Mouse (Mus musculus) thymus, adult 2 months (tissue): Measurements from ENCODE around the gene Apbb2. TPM values are rescaled to one million over a fixed set of nuclear protein-coding genes. Genes with fewer than 3 reads are reported as not detected.

Source experiments
- DNase-seq: peaks from one replicate; pipeline ENCODE4 v3.0.0; 2021
- H3K27ac ChIP-seq: fragments of 200-500 bp; 2 replicates; pipeline ENCODE4 v1.5.1; 2012; ENCODE audit warnings: low read length, control low read depth; ENCODE audit not compliant: control insufficient read depth, insufficient read depth
- H3K27me3 ChIP-seq: fragments of 200-500 bp; 2 replicates; pipeline ENCODE4 v1.6.1; 2012; ENCODE audit warnings: mild to moderate bottlenecking, low read length, moderate library complexity, mixed read lengths; ENCODE audit not compliant: control insufficient read depth, insufficient read depth
- H3K36me3 ChIP-seq: fragments of 200-500 bp; 2 replicates; pipeline ENCODE4 v1.6.1; 2012; ENCODE audit warnings: mild to moderate bottlenecking, low read length, moderate library complexity; ENCODE audit not compliant: control insufficient read depth, insufficient read depth
- H3K4me1 ChIP-seq: fragments of 200-500 bp; replicated peaks from 2 replicates; pipeline ENCODE4 v1.6.1; 2012; ENCODE audit warnings: low read length; ENCODE audit not compliant: control insufficient read depth, insufficient read depth
- H3K4me3 ChIP-seq: fragments of 200-500 bp; 2 replicates; pipeline ENCODE4 v1.5.1; 2012; ENCODE audit warnings: mild to moderate bottlenecking, low read length, control low read depth, moderate library complexity; ENCODE audit not compliant: control insufficient read depth, insufficient read depth
- CTCF ChIP-seq: fragments of 200-500 bp; IDR thresholded peaks from 2 replicates; pipeline ENCODE4 v1.5.1; 2012; ENCODE audit warnings: mild to moderate bottlenecking, control low read depth, low read length, moderate library complexity, borderline replicate concordance; ENCODE audit not compliant: control insufficient read depth, poor library complexity, insufficient read depth; ENCODE audit errors: extremely low read depth
- POLR2A ChIP-seq: fragments of 200-500 bp; IDR thresholded peaks from 2 replicates; pipeline ENCODE4 v1.6.1; 2012; ENCODE audit warnings: mild to moderate bottlenecking, low read length, control low read depth, moderate library complexity; ENCODE audit not compliant: control insufficient read depth, poor library complexity, insufficient read depth; ENCODE audit errors: extremely low read depth
- WGBS: fragments of 180-500 bp; shearing (Covaris S2); methylation state at CpG from one replicate; pipeline ENCODE4 v1.1.7; 2018; 5-methylcytosine and 5-hydroxymethylcytosine counted together
- polyA plus RNA-seq: library from polyadenylated mRNA; depleted of rRNA; stranded (reverse); fragments of >200 nt; gene quantifications from 2 replicates; pipeline ENCODE4 v1.2.3, GENCODE M21; 2012

Gene Apbb2
- polyA plus RNA-seq, 1 experiment, result 2.6 TPM

DNA sequence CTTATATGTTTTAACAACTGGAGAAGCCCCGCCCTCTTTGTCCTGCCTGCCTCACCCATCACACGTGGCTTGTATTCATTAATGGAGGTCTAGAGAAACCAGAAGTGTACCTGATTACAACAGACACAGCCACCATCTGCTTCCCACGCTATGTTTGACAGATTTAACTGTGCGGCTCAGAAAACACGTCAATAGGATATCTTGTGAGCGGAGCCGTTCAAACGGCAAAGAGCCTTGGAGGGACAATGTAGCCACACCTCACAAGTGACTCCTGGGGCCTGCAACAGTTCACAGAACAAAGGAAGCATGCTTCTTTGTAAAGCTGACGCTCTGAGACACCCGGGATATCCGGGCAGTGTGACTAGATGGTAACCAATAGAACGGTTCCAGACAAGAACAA, 145.0 kb downstream of the Apbb2 start:
- H3K27ac ChIP-seq, result no peak overlapping the region
- no peaks in the 10 kb centered on the region for H3K27me3 ChIP-seq
- no peak for DNase-seq
- H3K4me1 ChIP-seq, result no peaks in the 10 kb centered on the region
- H3K36me3 ChIP-seq, result no peaks in the 10 kb centered on the region
- 84% methylated on average over 12 of the region's 12 CpGs for WGBS
- TF ChIP-seq POLR2A (no peak), CTCF (no peak)
- H3K4me3 ChIP-seq, result no peak overlapping the region

DNA sequence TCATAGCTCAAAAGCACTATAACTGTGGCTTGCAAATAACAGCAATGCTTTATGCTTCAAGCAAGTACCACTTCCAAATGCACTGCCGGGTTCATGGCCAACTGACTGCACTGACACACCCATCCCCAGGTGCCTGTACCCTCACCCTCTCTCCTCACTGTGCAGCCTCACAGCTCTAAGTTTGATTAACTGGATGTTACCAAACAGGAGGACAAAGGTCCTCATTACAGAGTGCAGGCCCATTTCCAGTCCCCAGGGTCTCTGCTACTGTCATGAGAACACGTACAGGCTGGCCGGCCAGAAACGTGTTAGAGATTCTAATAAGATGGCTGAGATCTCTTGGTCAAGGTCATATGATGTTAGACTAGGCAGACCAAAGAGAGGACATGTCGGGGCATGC, 147.7 kb downstream of the Apbb2 start:
- Histone ChIP-seq H3K4me3 (no peak overlapping the region), H3K27ac (no peak overlapping the region), H3K27me3 (no peaks in the 10 kb centered on the region), H3K4me1 (no peaks in the 10 kb centered on the region), H3K36me3 (no peaks in the 10 kb centered on the region)
- WGBS, result 95% methylated on average over 5 of the region's 5 CpGs
- no peak for TF ChIP-seq POLR2A
- TF ChIP-seq CTCF, result no peak
- no peak for DNase-seq

DNA sequence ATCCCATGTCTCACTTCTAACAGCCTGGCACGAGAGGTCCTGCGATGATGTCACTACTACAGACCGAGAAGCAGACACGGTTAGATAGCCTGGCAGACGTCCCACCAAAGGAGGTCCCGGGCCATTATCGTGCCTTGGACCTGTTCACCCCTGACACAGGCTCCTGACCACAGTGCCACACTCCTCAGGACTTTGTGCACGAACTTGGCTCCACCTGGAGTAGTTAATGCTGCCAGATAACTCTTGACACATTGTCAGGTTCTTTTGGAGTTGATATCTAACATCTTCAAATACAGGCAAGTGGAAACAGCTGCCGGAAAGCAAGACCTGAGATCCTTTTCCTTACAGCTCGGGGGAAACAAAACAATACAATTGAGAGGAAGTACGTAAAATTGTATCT, 148.9 kb downstream of the Apbb2 start:
- H3K36me3 ChIP-seq, result no peaks in the 10 kb centered on the region
- TF ChIP-seq POLR2A, result no peak
- DNase-seq, result no peak
- no peaks in the 10 kb centered on the region for H3K4me1 ChIP-seq
- 70% methylated on average over 11 of the region's 11 CpGs for WGBS
- no peaks in the 10 kb centered on the region for H3K27me3 ChIP-seq
- no peak overlapping the region for H3K27ac ChIP-seq
- no peak overlapping the region for H3K4me3 ChIP-seq

DNA sequence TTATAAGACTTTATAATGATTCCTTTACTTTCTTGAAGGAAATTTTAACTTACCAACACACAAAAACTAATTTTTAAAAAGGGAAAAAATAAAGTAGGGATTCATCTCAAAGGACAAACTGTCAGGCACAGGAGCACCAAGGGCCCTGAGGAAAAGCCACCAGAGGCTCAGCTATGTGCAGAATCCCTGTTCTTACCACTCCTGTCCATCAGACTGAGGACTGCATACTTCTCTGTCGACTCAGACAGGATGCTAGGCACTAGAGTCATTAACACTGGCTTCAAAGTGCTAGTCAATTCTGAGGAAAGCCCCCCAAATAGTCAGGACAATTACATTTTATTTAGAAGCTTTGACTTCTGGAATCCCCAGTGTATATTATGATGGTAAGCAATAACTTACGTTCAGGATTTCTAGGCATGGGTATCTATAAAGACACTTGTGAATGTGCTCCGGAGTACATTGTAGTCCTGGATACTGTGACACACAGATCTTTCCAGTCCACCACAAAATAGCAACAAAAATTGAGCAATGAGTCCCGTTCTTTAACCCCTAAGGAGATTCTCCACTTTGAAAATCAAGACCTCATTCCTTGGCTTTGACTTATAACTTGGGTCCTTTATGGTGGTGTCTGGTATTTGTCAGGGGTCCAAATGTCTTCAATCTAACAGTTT, 150.1 kb downstream of the Apbb2 start:
- Histone ChIP-seq H3K27me3 (no peaks in the 10 kb centered on the region), H3K4me3 (no peak overlapping the region), H3K36me3 (no peaks in the 10 kb centered on the region), H3K27ac (no peak overlapping the region), H3K4me1 (no peaks in the 10 kb centered on the region)
- DNase-seq, result no peak
- TF ChIP-seq CTCF (no peak), POLR2A (no peak)
- WGBS, result 82% methylated on average over 4 of the region's 4 CpGs

DNA sequence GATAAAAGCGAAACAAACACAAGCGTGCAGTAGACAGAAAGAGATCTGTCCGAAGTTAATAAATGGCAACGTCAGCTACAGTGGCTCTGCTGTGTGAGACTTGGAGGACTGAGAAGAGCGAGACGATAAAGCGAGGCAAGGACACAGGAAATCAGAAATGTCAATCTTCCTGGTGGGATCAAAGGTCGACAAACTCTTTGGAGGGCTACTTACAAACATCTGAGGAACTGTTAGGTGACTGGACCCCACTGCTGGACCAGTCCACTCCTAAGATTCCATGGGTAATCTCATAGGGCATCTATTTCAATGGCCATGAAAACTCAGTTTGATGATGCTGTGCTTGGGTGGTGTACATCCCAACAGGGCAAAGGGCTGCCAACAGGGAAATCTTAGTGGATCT, 155.9 kb downstream of the Apbb2 start:
- 91% methylated on average over 8 of the region's 8 CpGs for WGBS
- H3K27me3 ChIP-seq, result no peaks in the 10 kb centered on the region
- no peak overlapping the region for H3K27ac ChIP-seq
- no peak overlapping the region for H3K4me3 ChIP-seq
- TF ChIP-seq CTCF (no peak), POLR2A (no peak)
- no peaks in the 10 kb centered on the region for H3K36me3 ChIP-seq
- no peak for DNase-seq
- no peaks in the 10 kb centered on the region; the same call in 1 of the 2 replicates for H3K4me1 ChIP-seq

DNA sequence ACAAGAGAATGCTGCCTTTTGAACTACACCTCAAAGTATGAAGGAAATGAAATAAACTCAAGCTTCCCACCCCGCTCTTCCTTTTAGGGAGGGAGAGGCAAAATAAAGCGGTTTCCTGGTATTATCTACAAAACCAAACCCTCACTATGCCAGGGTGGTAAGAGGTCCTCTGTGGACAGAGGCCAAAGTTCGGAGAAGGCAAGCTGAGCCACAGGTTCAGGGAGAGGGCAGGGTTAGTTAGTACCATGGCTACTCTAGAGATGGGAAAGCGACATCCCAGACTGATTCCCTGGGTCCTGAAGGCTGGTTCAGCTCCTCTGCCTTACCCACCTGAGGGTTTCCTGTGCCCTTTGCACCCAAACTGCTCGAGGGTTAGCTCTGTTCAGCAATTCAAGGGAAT, 159.7 kb downstream of the Apbb2 start:
- H3K27ac ChIP-seq, result no peak overlapping the region
- no peak overlapping the region for H3K4me3 ChIP-seq
- TF ChIP-seq CTCF (no peak), POLR2A (no peak)
- no peaks in the 10 kb centered on the region; the same call in 1 of the 2 replicates for H3K4me1 ChIP-seq
- no peaks in the 10 kb centered on the region for H3K27me3 ChIP-seq
- 30% methylated on average over 5 of the region's 5 CpGs for WGBS
- no peak for DNase-seq
- H3K36me3 ChIP-seq, result no peaks in the 10 kb centered on the region

DNA sequence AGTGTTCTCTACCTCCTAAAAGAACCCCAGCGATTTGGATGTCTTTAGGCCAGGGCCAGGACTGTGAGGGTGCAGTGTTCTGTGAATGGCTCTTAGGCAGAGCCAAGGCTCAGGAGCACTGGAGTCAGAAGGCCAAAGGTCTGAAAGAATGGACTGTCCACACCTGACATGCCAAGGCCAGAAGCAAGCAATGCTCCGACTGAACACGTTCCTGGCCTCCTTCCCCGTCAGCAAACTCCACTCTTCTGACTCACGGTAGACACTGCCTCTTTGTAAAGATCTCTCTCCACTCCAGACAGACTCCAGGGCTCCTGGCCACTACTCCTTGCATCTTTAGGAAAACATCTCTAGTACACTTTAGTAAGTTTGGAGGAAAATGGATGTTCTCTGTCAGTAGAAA, 163.3 kb downstream of the Apbb2 start:
- DNase-seq, result no peak
- H3K36me3 ChIP-seq, result no peaks in the 10 kb centered on the region
- no peaks in the 10 kb centered on the region; the same call in none of the 2 replicates for H3K4me1 ChIP-seq
- 97% methylated on average over 5 of the region's 5 CpGs for WGBS
- no peak for TF ChIP-seq CTCF
- no peak for TF ChIP-seq POLR2A
- no peaks in the 10 kb centered on the region for H3K27me3 ChIP-seq
- no peak overlapping the region for H3K4me3 ChIP-seq
- no peak overlapping the region for H3K27ac ChIP-seq
